Mouse (Mus musculus): ENCODE measurements at regions not wholly inside any gene's neighbourhood (a gene's known extent, or its start where the extent isn't known, plus 50 kb on each side); places are given as distances from the start of the nearest gene placed in this dataset.

DNA sequence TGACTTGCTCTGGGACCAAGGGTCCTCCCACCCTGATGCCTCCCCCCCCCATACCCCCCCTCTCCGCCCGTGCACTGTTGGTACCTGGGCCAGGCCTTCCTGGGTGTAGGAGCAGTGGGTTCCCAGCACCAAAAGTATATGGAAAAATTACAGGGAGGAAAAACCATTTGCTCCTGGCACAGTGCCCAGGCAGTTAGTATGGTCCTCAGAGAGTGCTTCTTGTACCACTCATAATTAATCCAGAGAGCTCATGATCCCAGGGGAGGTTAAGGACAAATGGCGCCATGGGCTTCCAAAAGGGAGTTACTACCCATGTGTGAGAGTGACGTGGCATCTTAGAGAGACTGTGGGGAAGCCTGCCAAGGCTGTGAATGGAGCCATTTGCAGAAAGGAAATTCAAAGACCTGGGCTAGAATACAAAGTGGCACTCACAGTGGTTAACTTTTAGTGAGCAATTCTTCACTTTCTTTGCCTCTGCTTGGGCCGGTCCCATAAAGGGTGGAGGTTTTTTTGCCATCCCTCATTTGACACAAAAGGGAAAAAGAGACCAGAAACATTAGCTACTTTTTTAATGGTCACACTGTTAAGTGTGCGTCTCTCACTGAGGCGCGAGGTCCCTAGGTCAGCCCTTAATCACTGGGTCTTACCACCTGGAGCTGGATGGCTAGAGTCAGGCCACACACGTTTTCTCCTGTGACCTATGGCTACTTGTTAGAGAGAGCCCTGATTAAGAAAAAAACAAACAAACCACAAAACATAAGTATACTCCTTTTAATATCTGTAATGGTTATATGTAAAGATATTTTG, 120.7 kb upstream of the Bmper start:
- Histone ChIP-seq H3K9me3 (ENCODE audit: control insufficient read depth, low read length) (no peaks in the 10 kb centered on the region), H3K27ac (no peak overlapping the region), H3K4me2 (ENCODE audit: low read depth) (no peak overlapping the region), H3K27me3 (ENCODE audit: control insufficient read depth, insufficient read depth, low read length) (no peaks in the 10 kb centered on the region), H3K9ac (replicated peaks) (no peak overlapping the region), H3K36me3 (replicated peaks; ENCODE audit: control insufficient read depth, insufficient read depth, low read depth) (no peaks in the 10 kb centered on the region), H3K4me3 (ENCODE audit: insufficient read depth in 1 of 2, low read depth in 2 of 2, low read length in 2 of 2) (no peak overlapping the region), H3K4me1 (replicated peaks; ENCODE audit: control insufficient read depth in 2 of 2, insufficient read depth in 2 of 2, low read length in 1 of 2) (no peaks in the 10 kb centered on the region)
- DNase-seq (ENCODE audit: low read depth in 3 of 3, low spot score in 3 of 3) (no peak), ATAC-seq (ENCODE audit: insufficient read depth) (no peak)
- WGBS (ENCODE audit: insufficient replicate concordance), result 63% methylated on average over 9 of the region's 9 CpGs
- no peak for TF ChIP-seq EP300 (IDR thresholded peaks at IDR 0.05; ENCODE audit: low read depth)
- TF ChIP-seq CTCF (IDR thresholded peaks at IDR 0.05; ENCODE audit: low read depth), result no peak

DNA sequence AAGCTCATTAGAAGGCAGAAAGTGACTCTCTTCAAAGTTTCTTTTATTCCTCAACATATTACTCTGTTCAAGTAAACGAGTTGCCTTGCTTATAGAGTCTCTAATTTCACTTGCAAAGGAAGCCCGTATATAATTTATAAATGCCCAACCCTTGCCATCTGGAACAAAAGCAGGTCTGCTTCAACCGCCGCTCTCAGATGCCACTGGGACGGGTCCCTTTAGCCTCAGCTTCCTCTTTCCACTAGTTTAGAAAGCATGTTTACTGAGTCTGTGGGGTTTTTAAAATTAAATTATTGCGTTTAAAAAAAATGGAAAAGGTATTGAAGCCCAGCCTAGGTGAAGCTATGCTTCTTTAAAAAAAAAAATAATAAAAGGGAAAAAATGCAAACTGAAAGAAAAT, 111.4 kb upstream of the Bmper start:
- H3K4me3 ChIP-seq (ENCODE audit: insufficient read depth in 1 of 2, low read depth in 2 of 2, low read length in 2 of 2), result no peak overlapping the region
- ATAC-seq (ENCODE audit: insufficient read depth) (no peak), DNase-seq (ENCODE audit: low read depth in 3 of 3, low spot score in 3 of 3) (no peak)
- no peaks in the 10 kb centered on the region for H3K4me1 ChIP-seq (replicated peaks; ENCODE audit: control insufficient read depth in 2 of 2, insufficient read depth in 2 of 2, low read length in 1 of 2)
- no peaks in the 10 kb centered on the region for H3K27me3 ChIP-seq (ENCODE audit: control insufficient read depth, insufficient read depth, low read length)
- H3K9ac ChIP-seq (replicated peaks), result no peak overlapping the region
- no peak overlapping the region for H3K4me2 ChIP-seq (ENCODE audit: low read depth)
- no peak for TF ChIP-seq EP300 (IDR thresholded peaks at IDR 0.05; ENCODE audit: low read depth)
- TF ChIP-seq CTCF (IDR thresholded peaks at IDR 0.05; ENCODE audit: low read depth), result no peak
- H3K9me3 ChIP-seq (ENCODE audit: control insufficient read depth, low read length), result no peaks in the 10 kb centered on the region
- 43% methylated on average over 6 of the region's 6 CpGs for WGBS (ENCODE audit: insufficient replicate concordance)
- no peak overlapping the region for H3K27ac ChIP-seq
- H3K36me3 ChIP-seq (replicated peaks; ENCODE audit: control insufficient read depth, insufficient read depth, low read depth), result no peaks in the 10 kb centered on the region

DNA sequence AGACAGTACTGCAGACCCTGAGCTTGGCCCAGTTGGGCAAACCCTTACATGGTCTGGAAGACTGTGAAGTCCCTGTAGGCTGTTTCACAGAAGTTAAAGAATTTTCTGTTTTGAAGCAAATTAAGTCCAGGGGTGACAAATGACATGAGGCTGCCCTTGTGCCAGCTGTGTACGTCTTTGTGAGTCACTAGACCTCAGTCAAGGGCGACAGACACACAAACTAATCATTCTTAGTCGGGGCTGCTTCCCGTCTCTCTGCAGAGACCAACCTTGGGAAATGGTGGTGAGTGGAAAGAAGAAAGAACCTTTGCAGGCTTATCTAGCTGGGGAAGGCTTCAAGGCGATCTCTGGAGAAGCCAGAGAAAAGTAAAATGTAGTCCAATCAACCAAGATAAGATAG, 107.8 kb upstream of the Bmper start:
- no peak overlapping the region for H3K4me2 ChIP-seq (ENCODE audit: low read depth)
- DNase-seq (ENCODE audit: low read depth in 3 of 3, low spot score in 3 of 3) (no peak), ATAC-seq (ENCODE audit: insufficient read depth) (no peak)
- no peak overlapping the region for H3K4me3 ChIP-seq (ENCODE audit: insufficient read depth in 1 of 2, low read depth in 2 of 2, low read length in 2 of 2)
- TF ChIP-seq EP300 (IDR thresholded peaks at IDR 0.05; ENCODE audit: low read depth), result no peak
- TF ChIP-seq CTCF (IDR thresholded peaks at IDR 0.05; ENCODE audit: low read depth), result no peak
- no peaks in the 10 kb centered on the region for H3K9me3 ChIP-seq (ENCODE audit: control insufficient read depth, low read length)
- 0 out of 4 replicates have a peak, but pooled peaks cover 0 to 2% of the 10 kb centered on the region in 2 experiments for H3K4me1 ChIP-seq (replicated peaks; ENCODE audit: control insufficient read depth in 2 of 2, insufficient read depth in 2 of 2, low read length in 1 of 2)
- no peaks in the 10 kb centered on the region for H3K27me3 ChIP-seq (ENCODE audit: control insufficient read depth, insufficient read depth, low read length)
- H3K36me3 ChIP-seq (replicated peaks; ENCODE audit: control insufficient read depth, insufficient read depth, low read depth), result no peaks in the 10 kb centered on the region
- H3K27ac ChIP-seq, result no peak overlapping the region
- 22% methylated on average over 5 of the region's 5 CpGs for WGBS (ENCODE audit: insufficient replicate concordance)
- H3K9ac ChIP-seq (replicated peaks), result no peak overlapping the region

DNA sequence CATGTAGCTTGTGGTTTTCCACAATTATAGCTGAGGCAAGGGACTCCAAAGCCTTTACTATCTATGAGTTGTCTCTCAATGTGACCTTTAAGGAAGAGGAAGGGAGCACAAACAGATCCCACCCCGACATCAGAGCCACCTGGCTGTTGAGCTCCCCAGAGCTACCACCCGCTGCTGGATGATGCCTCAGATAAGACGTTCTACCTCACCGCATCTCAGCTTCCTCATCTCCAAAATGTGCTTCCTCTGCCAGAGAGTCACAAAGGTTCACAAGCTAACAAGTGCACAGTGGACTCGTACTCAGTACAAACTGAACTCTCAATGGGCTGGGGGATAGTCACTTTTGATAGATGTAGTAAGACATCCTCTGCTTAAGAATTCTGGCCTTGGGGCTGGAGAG, 107.3 kb upstream of the Bmper start:
- H3K4me2 ChIP-seq (ENCODE audit: low read depth), result no peak overlapping the region
- 0 out of 4 replicates have a peak, but pooled peaks cover 0 to 2% of the 10 kb centered on the region in 2 experiments for H3K4me1 ChIP-seq (replicated peaks; ENCODE audit: control insufficient read depth in 2 of 2, insufficient read depth in 2 of 2, low read length in 1 of 2)
- no peak overlapping the region for H3K4me3 ChIP-seq (ENCODE audit: insufficient read depth in 1 of 2, low read depth in 2 of 2, low read length in 2 of 2)
- H3K27me3 ChIP-seq (ENCODE audit: control insufficient read depth, insufficient read depth, low read length), result no peaks in the 10 kb centered on the region
- no peak overlapping the region for H3K9ac ChIP-seq (replicated peaks)
- ATAC-seq (ENCODE audit: insufficient read depth) (no peak), DNase-seq (ENCODE audit: low read depth in 3 of 3, low spot score in 3 of 3) (no peak)
- 7% methylated on average over 5 of the region's 5 CpGs for WGBS (ENCODE audit: insufficient replicate concordance)
- no peak for TF ChIP-seq EP300 (IDR thresholded peaks at IDR 0.05; ENCODE audit: low read depth)
- TF ChIP-seq CTCF (IDR thresholded peaks at IDR 0.05; ENCODE audit: low read depth), result no peak
- no peak overlapping the region for H3K27ac ChIP-seq
- no peaks in the 10 kb centered on the region for H3K9me3 ChIP-seq (ENCODE audit: control insufficient read depth, low read length)
- no peaks in the 10 kb centered on the region for H3K36me3 ChIP-seq (replicated peaks; ENCODE audit: control insufficient read depth, insufficient read depth, low read depth)

DNA sequence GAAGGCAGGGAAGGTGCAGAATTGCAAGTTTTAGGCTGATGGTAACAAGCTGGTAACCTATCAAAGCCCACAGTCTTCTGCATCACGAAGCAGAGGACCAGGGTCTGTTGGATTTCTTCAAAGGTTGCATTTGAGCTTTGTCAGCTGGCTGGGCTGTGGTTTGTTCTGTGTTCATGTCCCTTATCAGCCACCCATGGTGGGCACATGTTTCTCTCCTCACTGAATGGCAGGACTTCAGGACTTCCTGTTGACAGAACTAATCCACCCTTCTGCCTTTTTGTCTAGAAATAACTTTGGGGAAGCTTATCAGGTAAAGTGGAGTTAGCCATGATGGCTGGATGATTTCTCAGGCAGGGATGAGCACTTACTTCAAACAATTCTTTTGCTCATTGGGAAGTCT, 106.6 kb upstream of the Bmper start:
- 9% methylated on average over 1 of the region's 1 CpGs for WGBS (ENCODE audit: insufficient replicate concordance)
- Histone ChIP-seq H3K4me2 (ENCODE audit: low read depth) (no peak overlapping the region), H3K36me3 (replicated peaks; ENCODE audit: control insufficient read depth, insufficient read depth, low read depth) (no peaks in the 10 kb centered on the region), H3K4me3 (ENCODE audit: insufficient read depth in 1 of 2, low read depth in 2 of 2, low read length in 2 of 2) (no peak overlapping the region), H3K9ac (replicated peaks) (no peak overlapping the region), H3K27ac (no peak overlapping the region), H3K4me1 (replicated peaks; ENCODE audit: control insufficient read depth in 2 of 2, insufficient read depth in 2 of 2, low read length in 1 of 2) (0 out of 4 replicates have a peak, but pooled peaks cover 0 to 2% of the 10 kb centered on the region in 2 experiments), H3K9me3 (ENCODE audit: control insufficient read depth, low read length) (no peaks in the 10 kb centered on the region), H3K27me3 (ENCODE audit: control insufficient read depth, insufficient read depth, low read length) (no peaks in the 10 kb centered on the region)
- no peak for DNase-seq (ENCODE audit: low read depth in 3 of 3, low spot score in 3 of 3)
- no peak for ATAC-seq (ENCODE audit: insufficient read depth)
- TF ChIP-seq EP300 (IDR thresholded peaks at IDR 0.05; ENCODE audit: low read depth), result no peak
- TF ChIP-seq CTCF (IDR thresholded peaks at IDR 0.05; ENCODE audit: low read depth), result no peak

Data from liver, embryonic 14.5 days (tissue).